Mouse (Mus musculus): ENCODE data around the gene Fnip2.

Gene Fnip2

GRCm38 (mm10) chr3:79528451-79528850 is 39.1 kb downstream of the Fnip2 start:
- DNase-seq (ENCODE audit: extremely low spot score, low spot score) = no peak

DNA sequence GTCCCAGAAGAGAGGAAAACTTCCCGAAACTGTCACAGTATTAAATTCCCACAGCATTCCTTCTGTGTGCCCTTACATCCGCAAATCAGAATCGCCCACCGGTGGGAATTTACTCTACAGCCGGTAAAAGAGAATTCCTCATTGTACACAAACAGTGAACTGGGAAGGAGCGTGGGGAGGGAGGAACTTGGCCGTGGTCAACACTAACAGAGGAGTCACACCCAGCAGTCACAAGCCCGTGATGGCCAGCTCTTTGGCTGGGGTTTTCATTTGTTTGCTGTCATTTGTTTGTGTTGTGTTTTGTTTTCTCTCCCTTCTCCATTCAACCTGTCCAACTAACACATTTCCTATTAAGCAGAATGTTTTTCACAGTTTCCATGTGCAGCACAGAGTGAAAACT is 39.7 kb downstream of the Fnip2 start:
- DNase-seq (ENCODE audit: extremely low spot score, low spot score) = no peak

GRCm38 (mm10) chr3:79527521-79527920 is 40.1 kb downstream of the Fnip2 start:
- DNase-seq (ENCODE audit: extremely low spot score, low spot score) = no peak

DNA sequence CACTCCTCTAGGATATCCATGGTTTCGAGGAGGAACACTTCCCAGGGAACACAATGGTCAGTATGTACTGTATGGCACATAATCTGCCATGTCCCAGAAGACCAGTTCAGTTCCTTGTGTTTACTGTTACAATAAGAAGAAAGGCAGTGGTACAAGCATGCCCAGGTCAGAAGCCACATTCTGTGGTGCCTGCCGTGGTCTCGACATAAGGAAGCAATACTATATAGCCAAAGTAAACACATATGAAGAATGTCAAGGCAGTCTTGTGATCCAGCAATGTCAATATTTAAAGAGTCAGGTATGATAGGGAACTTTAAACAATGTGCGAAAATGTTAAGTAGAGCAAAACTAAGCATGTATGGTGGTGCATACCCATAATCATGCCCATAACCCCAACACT is 44.2 kb downstream of the Fnip2 start:
- DNase-seq (ENCODE audit: extremely low spot score, low spot score) = no peak

- no peak for DNase-seq (ENCODE audit: extremely low spot score, low spot score)
Observed at GRCm38 (mm10) chr3:79519862-79520261, 47.7 kb downstream of the Fnip2 start.

DNA sequence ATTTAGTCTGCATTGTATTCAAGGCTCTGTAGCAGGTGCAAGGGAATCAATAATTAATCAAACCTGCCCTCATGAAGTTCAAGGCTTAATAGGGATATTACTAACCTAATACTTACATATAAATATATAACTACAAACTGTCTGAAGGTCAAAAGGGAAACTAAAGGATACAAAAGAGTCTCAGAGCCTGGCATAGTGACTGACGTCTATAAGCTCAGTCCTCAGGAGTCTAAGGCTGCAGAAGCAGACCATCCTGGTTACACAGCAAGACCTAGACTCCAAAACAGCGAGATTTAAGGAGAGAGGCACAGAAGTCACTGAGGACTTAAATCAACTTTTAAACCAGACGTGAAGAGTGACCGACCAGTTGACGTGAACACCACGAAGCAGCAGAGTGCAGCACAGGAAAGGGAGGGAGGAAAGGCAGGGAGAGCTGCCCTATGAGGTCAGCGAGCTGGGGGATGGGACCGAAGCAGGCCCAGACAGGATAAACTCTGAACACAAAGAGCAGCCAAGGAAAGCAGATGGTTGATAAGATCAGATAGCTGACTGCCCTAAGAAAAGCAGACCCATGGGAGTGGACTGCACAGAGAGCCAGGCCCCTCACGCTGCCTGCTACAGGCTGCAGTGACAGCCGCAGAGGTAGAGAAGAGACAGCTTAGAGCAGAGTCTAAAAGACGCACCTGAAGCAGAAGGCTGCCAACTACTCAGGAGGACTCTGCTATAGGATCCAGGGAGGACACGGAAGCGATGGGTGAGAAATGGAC is 48.7 kb downstream of the Fnip2 start:
- peak; percentile 45 for DNase-seq (ENCODE audit: extremely low spot score, low spot score)

GRCm38 (mm10) chr3:79517884-79518591 is 49.6 kb downstream of the Fnip2 start:
- no peak for DNase-seq (ENCODE audit: extremely low spot score, low spot score)

DNA sequence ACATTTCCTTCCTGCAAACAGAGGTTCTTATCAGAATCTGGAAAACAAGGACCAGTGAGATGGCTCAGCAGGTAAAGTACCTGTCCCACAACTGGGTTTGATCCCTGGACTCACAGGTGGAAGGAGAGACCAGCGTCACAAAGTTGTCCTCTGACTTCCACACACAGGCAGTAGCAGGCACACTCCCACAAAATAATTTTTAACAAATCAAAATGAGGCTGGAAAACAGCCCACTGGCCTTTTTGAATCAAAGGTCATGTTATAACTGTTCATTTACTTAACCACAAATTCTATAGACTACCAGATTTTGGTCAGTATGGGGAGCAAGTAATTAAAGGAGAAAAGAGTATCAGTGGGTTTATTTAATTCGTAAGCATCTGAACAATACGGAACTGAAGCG is 50.6 kb downstream of the Fnip2 start:
- DNase-seq (ENCODE audit: extremely low spot score, low spot score) = no peak

DNA sequence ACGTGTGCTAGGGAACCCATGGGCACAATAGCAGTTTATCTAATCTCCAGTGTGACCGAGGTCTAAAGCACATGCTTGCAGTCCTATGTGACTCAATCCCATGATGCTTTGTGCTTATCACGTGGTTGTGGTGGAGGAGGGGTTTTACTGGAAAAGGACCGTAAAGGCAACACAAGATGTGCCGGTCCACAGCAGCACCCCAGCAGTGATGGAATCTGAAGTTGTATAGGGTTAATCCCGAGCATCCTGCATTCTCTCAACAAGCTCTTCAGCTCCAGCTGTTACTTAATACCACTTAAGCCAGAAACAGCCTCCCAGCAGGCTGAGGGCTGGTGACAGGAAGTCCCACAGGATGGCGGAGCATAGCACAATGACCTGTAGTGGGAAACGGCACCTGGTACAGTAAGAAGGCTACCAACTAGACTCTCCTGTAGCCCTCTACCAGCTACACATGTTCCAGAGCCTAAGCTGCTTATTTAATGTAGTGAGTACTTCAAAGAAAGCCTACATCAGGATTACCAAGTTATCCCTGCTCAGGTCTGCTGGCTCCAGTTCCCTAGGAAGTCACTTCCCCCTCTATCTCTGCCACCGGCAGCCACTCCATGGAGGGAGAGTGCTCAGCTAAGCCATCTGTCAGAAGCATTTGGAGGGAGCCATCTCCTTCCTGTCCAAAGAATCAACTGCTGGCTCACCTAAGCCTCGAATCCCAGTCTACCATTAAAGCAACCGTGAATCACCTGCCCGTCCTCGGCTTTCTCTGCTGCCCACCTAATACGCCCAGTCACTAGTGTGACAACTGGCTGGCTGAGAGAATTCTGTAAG is 51.3 kb downstream of the Fnip2 start:
- no peak for DNase-seq (ENCODE audit: extremely low spot score, low spot score)

GRCm38 (mm10) chr3:79514304-79514703 is 53.3 kb downstream of the Fnip2 start:
- no peak for DNase-seq (ENCODE audit: extremely low spot score, low spot score)

- DNase-seq (ENCODE audit: extremely low spot score, low spot score) = no peak
Observed at GRCm38 (mm10) chr3:79501166-79501728, 66.3 kb downstream of the Fnip2 start.

DNA sequence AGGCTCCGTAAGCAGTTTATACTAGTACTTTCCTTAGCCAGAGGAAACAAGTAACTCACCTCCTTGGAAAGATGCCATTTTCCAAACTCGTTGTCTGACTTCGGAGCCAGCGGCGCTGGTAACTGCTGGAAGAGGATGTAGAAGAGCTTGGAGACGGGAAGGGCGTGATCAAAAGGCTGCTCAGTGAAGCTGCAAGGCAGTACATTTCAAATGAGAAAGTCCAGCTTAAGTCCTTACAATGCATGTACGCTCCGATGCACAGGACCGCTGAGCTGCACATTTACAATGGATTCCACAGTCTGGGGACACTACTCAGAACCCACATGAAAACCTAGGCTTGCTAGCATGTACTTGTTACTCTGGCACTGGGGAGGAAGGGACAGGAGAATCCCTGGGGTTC is 67.3 kb downstream of the Fnip2 start:
- DNase-seq (ENCODE audit: extremely low spot score, low spot score) = no peak

DNA sequence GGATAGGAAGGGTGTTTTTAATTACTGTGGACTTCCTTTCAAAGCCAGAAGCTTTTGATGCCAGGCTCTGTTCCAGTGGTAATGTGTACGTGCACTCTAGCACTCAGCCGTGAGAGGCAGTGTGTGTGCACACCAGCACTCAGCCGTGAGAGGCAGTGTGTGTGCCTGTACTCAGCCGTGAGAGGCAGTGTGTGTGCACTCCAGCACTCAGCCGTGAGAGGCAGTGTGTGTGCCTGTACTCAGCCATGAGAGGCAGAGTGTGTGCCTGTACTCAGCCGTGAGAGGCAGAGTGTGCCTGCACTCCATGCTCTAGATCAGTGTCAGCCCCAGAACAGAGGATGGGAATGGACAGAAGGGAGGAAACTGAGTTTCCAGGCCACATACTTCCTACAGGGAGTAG is 70.9 kb downstream of the Fnip2 start:
- no peak for DNase-seq (ENCODE audit: extremely low spot score, low spot score)

GRCm38 (mm10) chr3:79495151-79495550 is 72.4 kb downstream of the Fnip2 start:
- no peak for DNase-seq (ENCODE audit: extremely low spot score, low spot score)

DNA sequence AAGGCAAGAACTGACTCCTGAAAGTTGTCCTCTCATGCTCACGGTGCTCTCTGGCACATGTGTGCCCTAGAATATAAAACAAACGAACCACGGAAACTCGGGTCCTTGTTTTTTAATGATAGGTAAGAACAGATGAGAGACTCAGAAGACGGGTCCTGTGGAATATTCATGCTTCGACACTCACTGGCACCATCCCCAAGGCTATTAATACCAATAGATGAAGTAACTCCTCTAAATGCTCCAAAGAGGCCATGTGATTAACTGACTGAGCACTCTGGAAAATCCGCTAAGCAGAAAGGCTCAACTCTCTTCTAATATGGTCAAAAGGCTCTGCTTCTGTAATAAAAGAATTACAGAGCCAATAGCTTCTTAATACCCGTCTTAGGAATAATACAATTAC is 73.6 kb downstream of the Fnip2 start:
- no peak for DNase-seq (ENCODE audit: extremely low spot score, low spot score)

DNA sequence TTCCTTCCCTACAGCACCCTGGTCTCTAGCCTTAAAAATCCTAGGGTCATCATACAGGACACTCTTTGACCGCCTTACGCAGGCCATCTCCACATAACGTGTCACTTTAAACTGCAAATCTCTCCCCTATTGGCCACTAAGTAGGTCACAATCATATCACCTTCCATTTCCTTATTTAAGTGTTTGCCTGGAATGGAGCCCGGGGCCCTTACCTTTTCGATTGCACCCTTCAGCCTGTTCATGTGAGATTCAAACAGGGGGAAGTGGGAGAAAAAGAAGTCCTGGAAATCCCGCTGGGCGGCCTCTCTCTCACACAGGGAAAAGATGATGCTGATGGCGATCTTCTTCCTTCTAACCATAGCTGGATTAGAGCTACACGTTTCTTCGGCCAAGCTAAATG is 74.5 kb downstream of the Fnip2 start:
- DNase-seq (ENCODE audit: extremely low spot score, low spot score) = no peak

GRCm38 (mm10) chr3:79491614-79492013 is 76.0 kb downstream of the Fnip2 start:
- DNase-seq (ENCODE audit: extremely low spot score, low spot score) = no peak

DNA sequence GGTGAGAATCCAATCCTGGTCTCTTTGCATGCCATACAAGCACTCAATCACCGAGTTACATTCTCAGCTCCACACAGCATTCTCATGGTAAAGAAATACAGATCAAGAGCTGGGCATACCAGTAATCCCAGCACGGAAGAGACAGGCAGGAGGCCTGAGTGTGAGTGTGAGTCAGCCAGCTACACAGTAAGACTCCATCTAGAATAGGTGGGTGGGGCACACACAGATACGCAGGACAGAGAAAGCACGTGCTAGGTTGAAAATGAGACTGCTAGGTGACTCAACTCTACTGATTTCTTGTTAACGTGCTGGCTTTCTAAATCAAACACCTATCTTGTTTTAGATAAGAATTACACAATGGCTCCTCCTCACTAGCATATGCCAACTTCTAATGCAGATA is 77.5 kb downstream of the Fnip2 start:
- no peak for DNase-seq (ENCODE audit: extremely low spot score, low spot score)

DNA sequence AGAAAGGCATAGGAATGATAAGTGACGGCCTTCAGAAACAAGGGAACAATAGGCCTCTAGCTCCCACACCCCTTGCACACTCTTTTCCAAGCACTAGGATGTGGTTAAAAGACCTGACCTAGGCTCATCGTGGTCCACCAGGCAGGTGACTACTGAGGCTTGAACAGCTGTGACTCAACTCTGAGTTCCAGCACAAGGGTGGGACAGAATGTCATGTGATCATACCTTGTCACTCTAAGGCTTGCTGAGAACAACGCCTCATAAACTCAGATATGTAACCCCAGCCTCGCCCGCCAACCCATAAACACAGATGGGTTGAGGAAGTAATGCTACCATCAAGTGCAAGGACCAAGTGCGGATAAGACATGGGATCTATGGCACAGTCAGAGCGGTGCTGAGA is 79.6 kb downstream of the Fnip2 start:
- DNase-seq (ENCODE audit: extremely low spot score, low spot score) = no peak

DNA sequence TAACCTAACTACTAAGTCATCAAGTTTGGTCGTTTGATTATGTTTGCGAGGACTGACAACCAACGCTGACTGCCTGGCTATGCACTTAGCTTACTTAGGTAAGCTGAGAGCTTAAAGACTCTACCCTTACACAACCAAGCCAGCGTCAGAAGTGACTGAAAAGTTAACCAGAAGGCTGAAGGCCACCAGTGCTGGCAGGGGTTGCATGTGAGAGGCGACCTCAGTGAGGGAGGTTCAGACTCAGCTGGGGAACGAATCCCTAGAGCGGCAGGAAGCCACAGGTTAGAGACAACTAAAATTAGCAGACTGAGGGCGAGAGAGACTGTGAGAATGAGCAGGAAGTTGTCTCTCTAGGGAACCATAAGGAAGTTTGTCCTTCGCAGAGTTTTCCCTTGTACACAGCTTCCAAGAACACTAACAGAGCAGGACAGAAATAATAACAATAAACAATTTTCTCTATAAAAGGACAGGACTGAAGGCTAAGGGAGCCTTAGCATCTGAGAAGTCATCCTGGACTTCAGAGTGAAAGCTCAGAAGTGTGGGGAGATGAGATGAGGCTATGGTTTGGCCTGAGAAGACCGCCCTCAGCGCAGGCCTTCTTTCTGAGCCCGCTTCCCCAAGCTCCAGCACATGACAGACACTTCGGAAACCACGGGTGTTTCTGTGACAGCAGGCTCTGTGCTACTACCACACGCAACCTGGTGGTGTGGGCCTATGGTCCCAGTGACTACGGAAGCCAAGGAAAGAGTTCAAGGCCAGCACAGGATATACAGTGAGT is 83.1 kb downstream of the Fnip2 start:
- no peak for DNase-seq (ENCODE audit: extremely low spot score, low spot score)

DNA sequence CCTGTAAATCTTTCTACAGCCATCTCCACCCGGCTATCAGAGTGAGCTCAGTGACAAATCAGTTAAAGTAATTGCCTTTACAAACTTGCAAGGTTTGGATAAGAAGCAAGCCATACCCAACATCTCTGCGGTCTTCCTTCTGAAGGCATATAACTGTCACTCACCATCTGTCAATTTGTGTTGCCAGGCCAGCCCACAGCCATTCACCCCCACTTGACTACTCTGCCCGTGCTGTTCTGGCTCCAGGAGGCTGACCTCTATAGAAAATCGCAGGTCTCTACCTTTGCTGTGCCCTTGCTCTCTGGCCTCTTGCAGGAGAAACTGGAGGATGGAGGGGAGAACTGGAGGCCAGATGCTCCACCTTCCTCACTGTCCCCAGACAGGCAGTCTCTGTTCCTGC is 88.7 kb downstream of the Fnip2 start:
- DNase-seq (ENCODE audit: extremely low spot score, low spot score) = no peak
